34 mouse cellular contexts compared by ENCODE assay signal in the genomic region with DNA sequence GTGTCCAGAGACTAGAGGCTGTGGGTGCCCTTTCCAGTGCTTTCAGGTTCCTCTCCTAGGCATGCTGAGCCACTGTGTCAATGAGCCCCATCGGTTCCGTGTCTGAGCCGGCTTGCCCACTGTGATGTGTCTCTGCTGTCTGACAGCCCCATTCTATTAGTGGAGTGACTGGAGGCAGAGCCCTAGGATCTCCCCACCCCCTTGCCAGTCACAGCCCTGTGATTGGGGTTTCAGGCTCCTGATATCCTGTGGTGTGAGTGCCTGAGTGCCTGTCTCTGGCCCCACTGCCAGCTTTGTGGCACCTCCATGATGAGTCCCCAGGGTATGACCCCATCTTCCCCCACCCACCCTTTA. TPM values are rescaled to one million over a fixed set of nuclear protein-coding genes. Genes with fewer than 3 reads are reported as not detected.
A peak's percentile ranks its signal among the peaks of the same experiment; 100 is the strongest.
DNase-seq lines count a peak whose midpoint lies in the region; ATAC-seq and TF ChIP-seq lines count a peak whose summit lies in the region.
"Had no signal": no experiment of that assay in that cellular context is flagged by ENCODE, and none has a peak within 500 bp of the region (broad histone marks: within the 10 kb centered on the region; RNA-seq: fewer than 3 reads in every experiment).

No protein-coding gene starts in this region.

- TF ChIP-seq CTCF in midbrain, postnatal 0 days (IDR thresholded peaks at IDR 0.05): no peak
- no peak for TF ChIP-seq CTCF in layer of hippocampus, adult 2 months (conservative IDR thresholded peaks at IDR 0.05)

- H3K36me3 ChIP-seq in hindbrain, embryonic 16.5 days (ENCODE audit: control insufficient read depth, insufficient read depth, low read length): no peaks in the 10 kb centered on the region
- no peaks in the 10 kb centered on the region for H3K36me3 ChIP-seq in hindbrain, embryonic 11.5 days (ENCODE audit: control insufficient read depth, insufficient read depth, low read length)
- H3K36me3 ChIP-seq in limb, embryonic 14.5 days (ENCODE audit: control insufficient read depth, insufficient read depth, low read length): no peaks in the 10 kb centered on the region
- no peaks in the 10 kb centered on the region for H3K36me3 ChIP-seq in midbrain, embryonic 12.5 days
- no peaks in the 10 kb centered on the region for H3K36me3 ChIP-seq in midbrain, postnatal 0 days (ENCODE audit: insufficient read depth, low read length)
- H3K36me3 ChIP-seq: embryonic facial prominence, embryonic 12.5 days; liver, embryonic 15.5 days; neural tube, embryonic 12.5 days had no signal

- H3K9me3 ChIP-seq in hindbrain, embryonic 16.5 days (ENCODE audit: control insufficient read depth, low read length): 0 out of 2 replicates have a peak, but pooled peaks cover 3% of the 10 kb centered on the region
- H3K9me3 ChIP-seq in hindbrain, embryonic 11.5 days (ENCODE audit: control insufficient read depth, low read length): no peaks in the 10 kb centered on the region
- H3K9me3 ChIP-seq in limb, embryonic 14.5 days (ENCODE audit: control insufficient read depth, low read length): peaks cover 3% of the 10 kb centered on the region
- peaks cover 4% of the 10 kb centered on the region; the same call in 1 of the 2 replicates for H3K9me3 ChIP-seq in midbrain, embryonic 12.5 days
- no peaks in the 10 kb centered on the region for H3K9me3 ChIP-seq in midbrain, postnatal 0 days (ENCODE audit: low read length)
- H3K9me3 ChIP-seq: embryonic facial prominence, embryonic 12.5 days had no signal

- no peak overlapping the region for H3K4me2 ChIP-seq in hindbrain, embryonic 16.5 days (ENCODE audit: low read length)
- H3K4me2 ChIP-seq in hindbrain, embryonic 11.5 days (replicated peaks; ENCODE audit: low read depth, low read length): no peak overlapping the region
- H3K4me2 ChIP-seq in limb, embryonic 14.5 days (replicated peaks; ENCODE audit: low read depth, low read length, severe bottlenecking): no peak overlapping the region
- no peak overlapping the region for H3K4me2 ChIP-seq in midbrain, embryonic 12.5 days (replicated peaks)
- H3K4me2 ChIP-seq in midbrain, postnatal 0 days (ENCODE audit: low read depth, low read length, poor library complexity, severe bottlenecking): no peak overlapping the region
- H3K4me2 ChIP-seq: embryonic facial prominence, embryonic 12.5 days; heart, embryonic 11.5 days; hindbrain, embryonic 14.5 days; liver, embryonic 15.5 days; lung, embryonic 14.5 days; neural tube, embryonic 12.5 days had no signal

- no peak overlapping the region for H3K27ac ChIP-seq in hindbrain, embryonic 16.5 days (ENCODE audit: low read depth, low read length)
- H3K27ac ChIP-seq in hindbrain, embryonic 11.5 days (ENCODE audit: low read depth, low read length): no peak overlapping the region
- H3K27ac ChIP-seq in limb, embryonic 14.5 days (replicated peaks; ENCODE audit: low read depth, low read length): peak overlapping the region; percentile 55
- 0 out of 2 replicates have a peak overlapping the region, but pooled peaks have one; percentile 32 for H3K27ac ChIP-seq in midbrain, embryonic 12.5 days (replicated peaks)
- no peak overlapping the region for H3K27ac ChIP-seq in midbrain, postnatal 0 days (ENCODE audit: low read depth, low read length)
- H3K27ac ChIP-seq in layer of hippocampus, adult 2 months: no peak overlapping the region
- H3K27ac ChIP-seq: gastrocnemius, adult 2 months; hindbrain, embryonic 14.5 days; left cerebral cortex, adult 2 months; liver, embryonic 15.5 days; neural tube, embryonic 12.5 days had no signal

- H3K27me3 ChIP-seq in hindbrain, embryonic 16.5 days (replicated peaks; ENCODE audit: control insufficient read depth, insufficient read depth, low read length): no peaks in the 10 kb centered on the region
- H3K27me3 ChIP-seq in hindbrain, embryonic 11.5 days (ENCODE audit: control insufficient read depth, insufficient read depth, low read length): no peaks in the 10 kb centered on the region
- no peaks in the 10 kb centered on the region for H3K27me3 ChIP-seq in limb, embryonic 14.5 days (ENCODE audit: control insufficient read depth, insufficient read depth, low read length)
- H3K27me3 ChIP-seq in midbrain, embryonic 12.5 days: no peaks in the 10 kb centered on the region; the same call in 1 of the 2 replicates
- H3K27me3 ChIP-seq in midbrain, postnatal 0 days (ENCODE audit: insufficient read depth, low read length): no peaks in the 10 kb centered on the region
- H3K27me3 ChIP-seq: embryonic facial prominence, embryonic 12.5 days; neural tube, embryonic 12.5 days had no signal

- no peak overlapping the region for H3K4me3 ChIP-seq in hindbrain, embryonic 16.5 days (ENCODE audit: low read length)
- no peak overlapping the region for H3K4me3 ChIP-seq in hindbrain, embryonic 11.5 days (ENCODE audit: low read depth, low read length)
- no peak overlapping the region for H3K4me3 ChIP-seq in limb, embryonic 14.5 days (replicated peaks; ENCODE audit: low read length)
- H3K4me3 ChIP-seq in midbrain, embryonic 12.5 days: no peak overlapping the region
- H3K4me3 ChIP-seq in midbrain, postnatal 0 days (ENCODE audit: low read depth, low read length): no peak overlapping the region
- H3K4me3 ChIP-seq in layer of hippocampus, adult 2 months: no peak overlapping the region
- H3K4me3 ChIP-seq: embryonic facial prominence, embryonic 12.5 days; gastrocnemius, adult 2 months; left cerebral cortex, adult 2 months; liver, embryonic 15.5 days; myocyte; neural tube, embryonic 12.5 days had no signal

- 67% methylated on average over 3 of the region's 3 CpGs for WGBS in hindbrain, embryonic 16.5 days
- 59% methylated on average over 3 of the region's 3 CpGs for WGBS in hindbrain, embryonic 11.5 days
- WGBS in limb, embryonic 14.5 days: 71% methylated on average over 3 of the region's 3 CpGs
- WGBS in midbrain, embryonic 12.5 days: 23% methylated on average over 3 of the region's 3 CpGs
- 15% methylated on average over 3 of the region's 3 CpGs for WGBS in midbrain, postnatal 0 days

- no peak overlapping the region for H3K9ac ChIP-seq in hindbrain, embryonic 16.5 days (ENCODE audit: low read depth, low read length)
- no peak overlapping the region for H3K9ac ChIP-seq in hindbrain, embryonic 11.5 days (ENCODE audit: low read depth, low read length)
- H3K9ac ChIP-seq in limb, embryonic 14.5 days (ENCODE audit: low read depth, low read length, severe bottlenecking): no peak overlapping the region
- H3K9ac ChIP-seq in midbrain, embryonic 12.5 days (replicated peaks): no peak overlapping the region
- no peak overlapping the region for H3K9ac ChIP-seq in midbrain, postnatal 0 days (replicated peaks; ENCODE audit: low read length, poor library complexity, severe bottlenecking)
- H3K9ac ChIP-seq: embryonic facial prominence, embryonic 12.5 days; hindbrain, embryonic 14.5 days; liver, embryonic 15.5 days; lung, embryonic 14.5 days; neural tube, embryonic 12.5 days had no signal

- peak; percentile 56; the same call in 1 of the 2 replicates for ATAC-seq in hindbrain, embryonic 16.5 days
- no peak; the same call in 1 of the 2 replicates for ATAC-seq in hindbrain, embryonic 11.5 days (ENCODE audit: low FRiP score)
- ATAC-seq in limb, embryonic 14.5 days (ENCODE audit: low FRiP score, low read depth): no peak
- ATAC-seq in midbrain, embryonic 12.5 days (ENCODE audit: low FRiP score, low read depth): peak; percentile 45; the same call in 1 of the 2 replicates
- peak; percentile 48; the same call in 1 of the 2 replicates for ATAC-seq in midbrain, postnatal 0 days (ENCODE audit: low FRiP score)
- ATAC-seq: forebrain, embryonic 14.5 days had no signal

- no peak for DNase-seq in hindbrain, embryonic 11.5 days (ENCODE audit: low spot score)
- no peak for DNase-seq in limb, embryonic 14.5 days (ENCODE audit: low spot score)
- no peak for DNase-seq in midbrain, postnatal 0 days (ENCODE audit: low spot score)
- no peak for DNase-seq in kidney, postnatal 36 days
- no peak for DNase-seq in layer of hippocampus, adult 2 months (ENCODE audit: low spot score in 2 of 2)
- DNase-seq: adrenal gland, postnatal 36 days; B cell, adult 2 months; cerebellum, adult 2 months; cerebellum, postnatal 25 days; gastrocnemius, postnatal 36 days; heart, adult 18-20 months; heart, postnatal 36 days; kidney, postnatal 10 days; lung, postnatal 14 days; right cerebral cortex, adult 18-20 months; thymus, postnatal 4 days had no signal

- no peaks in the 10 kb centered on the region for H3K4me1 ChIP-seq in hindbrain, embryonic 16.5 days (ENCODE audit: control insufficient read depth, insufficient read depth, low read depth, low read length)
- H3K4me1 ChIP-seq in hindbrain, embryonic 11.5 days (replicated peaks; ENCODE audit: control insufficient read depth, insufficient read depth, low read length): no peaks in the 10 kb centered on the region
- H3K4me1 ChIP-seq in limb, embryonic 14.5 days (ENCODE audit: control insufficient read depth, insufficient read depth, low read length): peaks cover 8% of the 10 kb centered on the region
- no peaks in the 10 kb centered on the region for H3K4me1 ChIP-seq in midbrain, embryonic 12.5 days
- no peaks in the 10 kb centered on the region for H3K4me1 ChIP-seq in midbrain, postnatal 0 days (ENCODE audit: insufficient read depth, low read length)
- H3K4me1 ChIP-seq: embryonic facial prominence, embryonic 12.5 days; neural tube, embryonic 12.5 days had no signal

- TF ChIP-seq POLR2A in limb, embryonic 14.5 days (IDR thresholded peaks at IDR 0.05; ENCODE audit: borderline replicate concordance, extremely low read depth, insufficient read depth, insufficient read length): no peak

RNA-seq across cellular contexts. Expression of gene Tmem125, which starts 21.1 kb away (rescaled TPM):
- polyA plus RNA-seq in hindbrain, embryonic 16.5 days (2015; fragmentation: Nextera tagmentation; extraction: Ambion mirVana): 0.16 and 0.30 TPM in 2 replicates
- 0.40 and 0.46 TPM in 2 replicates for polyA plus RNA-seq in hindbrain, embryonic 11.5 days (2014; fragmentation: Nextera tagmentation; extraction: Ambion mirVana)
- polyA plus RNA-seq in limb, embryonic 14.5 days (2012; rRNA removed): 5.2 and 6.0 TPM in 2 replicates
- polyA plus RNA-seq in limb, embryonic 14.5 days (2014; fragmentation: Nextera tagmentation; extraction: Ambion mirVana): 7.6 and 11.1 TPM in 2 replicates
- 0.13 and 0.26 TPM in 2 replicates for polyA plus RNA-seq in midbrain, embryonic 12.5 days (2016; fragmentation: Nextera tagmentation; extraction: Ambion mirVana)
- 0.19 and 0.22 TPM in 2 replicates for total RNA-seq in midbrain, postnatal 0 days (2014; rRNA removed)
- 0.14 and 0.23 TPM in 2 replicates for polyA plus RNA-seq in midbrain, postnatal 0 days (2015; fragmentation: Nextera tagmentation; extraction: Ambion mirVana)
- total RNA-seq in layer of hippocampus, adult 2 months (2021): 1 to 10 TPM; 5.7 to 6.1 TPM
- total RNA-seq: adrenal gland, adult 18-20 months; adrenal gland, postnatal 36 days; gastrocnemius, adult 2 months; gastrocnemius, postnatal 36 days; heart, adult 18-20 months had no signal
- polyA plus RNA-seq: forebrain, embryonic 14.5 days; hindbrain, embryonic 14.5 days; myocyte; testis, adult 2 months had no signal

RNA-seq across cellular contexts. Expression of gene 2610528J11Rik, which starts 38.1 kb away (rescaled TPM):
- polyA plus RNA-seq in hindbrain, embryonic 16.5 days (2015; fragmentation: Nextera tagmentation; extraction: Ambion mirVana): not detected in 2 replicates
- 0.77 and 2.1 TPM in 2 replicates for polyA plus RNA-seq in hindbrain, embryonic 11.5 days (2014; fragmentation: Nextera tagmentation; extraction: Ambion mirVana)
- 3.7 and 4.3 TPM in 2 replicates for polyA plus RNA-seq in limb, embryonic 14.5 days (2012; rRNA removed)
- polyA plus RNA-seq in limb, embryonic 14.5 days (2014; fragmentation: Nextera tagmentation; extraction: Ambion mirVana): 9.5 and 10.9 TPM in 2 replicates
- 0.26 and 0.48 TPM in 2 replicates for polyA plus RNA-seq in midbrain, embryonic 12.5 days (2016; fragmentation: Nextera tagmentation; extraction: Ambion mirVana)
- not detected in 2 replicates for total RNA-seq in midbrain, postnatal 0 days (2014; rRNA removed)
- polyA plus RNA-seq in midbrain, postnatal 0 days (2015; fragmentation: Nextera tagmentation; extraction: Ambion mirVana): not detected in 2 replicates
- total RNA-seq in layer of hippocampus, adult 2 months (2021): not detected
- total RNA-seq: adrenal gland, adult 18-20 months; adrenal gland, postnatal 36 days; gastrocnemius, adult 2 months; gastrocnemius, postnatal 36 days; heart, adult 18-20 months; heart, postnatal 36 days; layer of hippocampus, adult 18-20 months; layer of hippocampus, postnatal 14 days; left cerebral cortex, adult 2 months; left cerebral cortex, postnatal 25 days had no signal
- polyA plus RNA-seq: cerebellum, adult 2 months; forebrain, embryonic 14.5 days; hindbrain, embryonic 14.5 days; myocyte; neural tube, embryonic 12.5 days had no signal

RNA-seq across cellular contexts. Expression of gene Cfap57, which starts 55.7 kb away (rescaled TPM):
- polyA plus RNA-seq in hindbrain, embryonic 16.5 days (2015; fragmentation: Nextera tagmentation; extraction: Ambion mirVana): 2.1 and 2.5 TPM in 2 replicates
- 1.5 and 2.0 TPM in 2 replicates for polyA plus RNA-seq in hindbrain, embryonic 11.5 days (2014; fragmentation: Nextera tagmentation; extraction: Ambion mirVana)
- polyA plus RNA-seq in limb, embryonic 14.5 days (2012; rRNA removed): 0.08 and 0.18 TPM in 2 replicates
- polyA plus RNA-seq in limb, embryonic 14.5 days (2014; fragmentation: Nextera tagmentation; extraction: Ambion mirVana): 0.25 and 0.65 TPM in 2 replicates
- 0.92 and 1.5 TPM in 2 replicates for polyA plus RNA-seq in midbrain, embryonic 12.5 days (2016; fragmentation: Nextera tagmentation; extraction: Ambion mirVana)
- total RNA-seq in midbrain, postnatal 0 days (2014; rRNA removed): 0.82 and 1.1 TPM in 2 replicates
- 1.4 TPM in 2 replicates for polyA plus RNA-seq in midbrain, postnatal 0 days (2015; fragmentation: Nextera tagmentation; extraction: Ambion mirVana)
- total RNA-seq in layer of hippocampus, adult 2 months (2021): under 1 TPM; 0.56 to 0.72 TPM
- total RNA-seq: adrenal gland, adult 18-20 months; adrenal gland, postnatal 36 days; gastrocnemius, adult 2 months; gastrocnemius, postnatal 36 days; liver, adult 2 months had no signal
- polyA plus RNA-seq: liver, adult 2 months; myocyte had no signal

RNA-seq across cellular contexts. Expression of gene Ebna1bp2, which starts 55.7 kb away (rescaled TPM):
- polyA plus RNA-seq in hindbrain, embryonic 16.5 days (2015; fragmentation: Nextera tagmentation; extraction: Ambion mirVana): 83.0 and 91.8 TPM in 2 replicates
- 192 and 193 TPM in 2 replicates for polyA plus RNA-seq in hindbrain, embryonic 11.5 days (2014; fragmentation: Nextera tagmentation; extraction: Ambion mirVana)
- polyA plus RNA-seq in limb, embryonic 14.5 days (2012; rRNA removed): 62.1 and 100 TPM in 2 replicates
- polyA plus RNA-seq in limb, embryonic 14.5 days (2014; fragmentation: Nextera tagmentation; extraction: Ambion mirVana): 139 and 148 TPM in 2 replicates
- 167 TPM in 2 replicates for polyA plus RNA-seq in midbrain, embryonic 12.5 days (2016; fragmentation: Nextera tagmentation; extraction: Ambion mirVana)
- total RNA-seq in midbrain, postnatal 0 days (2014; rRNA removed): 29.4 and 40.7 TPM in 2 replicates
- 76.7 and 83.8 TPM in 2 replicates for polyA plus RNA-seq in midbrain, postnatal 0 days (2015; fragmentation: Nextera tagmentation; extraction: Ambion mirVana)
- total RNA-seq in layer of hippocampus, adult 2 months (2021): 10 to 100 TPM; 56.5 to 58.8 TPM

Comparison
In these comparisons a context has a peak if more than half of its experiments do, and no peak if none do; other contexts are left out.
1. ATAC-seq: peak in hindbrain, embryonic 16.5 days (single experiment), midbrain, embryonic 12.5 days (single experiment) and midbrain, postnatal 0 days (single experiment); none in hindbrain, embryonic 11.5 days (single experiment) and limb, embryonic 14.5 days (single experiment).
2. H3K27ac ChIP-seq: peak in limb, embryonic 14.5 days (single experiment) and midbrain, embryonic 12.5 days (single experiment); none in hindbrain, embryonic 16.5 days (single experiment), hindbrain, embryonic 11.5 days (single experiment), midbrain, postnatal 0 days (single experiment) and layer of hippocampus, adult 2 months (single experiment).